Mouse (Mus musculus) brain, embryonic 14.5 days (tissue): ENCODE measurements at regions not wholly inside any gene's neighbourhood (a gene's known extent, or its start where the extent isn't known, plus 50 kb on each side); places are given as distances from the start of the nearest gene placed in this dataset.

ENCODE experiments used
- CTCF ChIP-seq: fragments of 200-500 bp; IDR thresholded peaks from 2 replicates; pipeline ENCODE4 v1.5.1; 2012; ENCODE audit warnings: inconsistent platforms, mild to moderate bottlenecking, moderate library complexity, borderline replicate concordance; ENCODE audit not compliant: insufficient read depth, insufficient read length; ENCODE audit errors: extremely low read depth
- POLR2A ChIP-seq: fragments of 200-500 bp; IDR thresholded peaks from 2 replicates; pipeline ENCODE4 v1.6.1; 2012; ENCODE audit warnings: mild to moderate bottlenecking, inconsistent platforms, borderline replicate concordance; ENCODE audit not compliant: poor library complexity, insufficient read depth, insufficient read length, severe bottlenecking; ENCODE audit errors: extremely low read depth

DNA sequence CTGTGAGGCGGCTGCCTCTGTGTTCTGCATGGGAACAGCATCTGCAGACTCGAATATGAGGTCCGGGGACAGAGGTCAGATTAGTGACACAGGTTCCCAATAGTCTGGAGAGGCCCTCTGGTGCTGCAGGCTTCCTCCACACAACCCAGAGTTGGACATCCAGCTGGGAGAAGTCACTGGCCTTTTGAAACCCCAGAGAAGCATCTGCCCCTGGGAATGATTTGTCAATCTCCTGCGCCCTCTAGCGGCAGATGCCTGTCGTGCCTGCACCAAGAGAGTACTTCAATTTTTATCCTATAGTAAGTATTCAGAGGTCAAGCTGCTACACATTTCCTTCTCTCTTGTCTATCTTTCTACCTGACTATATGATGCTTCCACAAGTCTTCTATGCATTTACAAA, 62.7 kb upstream of the Nkx2-2 start:
- TF ChIP-seq CTCF (peak; percentile 83), POLR2A (no peak)
